Mouse (Mus musculus): ENCODE measurements around the gene Myl3. TPM values are rescaled to one million over a fixed set of nuclear protein-coding genes. Genes with fewer than 3 reads are reported as not detected.

Gene Myl3
- 0.50 and 0.66 TPM in 2 replicates for polyA plus RNA-seq (2014; fragmentation: Nextera tagmentation; extraction: Ambion mirVana)

DNA sequence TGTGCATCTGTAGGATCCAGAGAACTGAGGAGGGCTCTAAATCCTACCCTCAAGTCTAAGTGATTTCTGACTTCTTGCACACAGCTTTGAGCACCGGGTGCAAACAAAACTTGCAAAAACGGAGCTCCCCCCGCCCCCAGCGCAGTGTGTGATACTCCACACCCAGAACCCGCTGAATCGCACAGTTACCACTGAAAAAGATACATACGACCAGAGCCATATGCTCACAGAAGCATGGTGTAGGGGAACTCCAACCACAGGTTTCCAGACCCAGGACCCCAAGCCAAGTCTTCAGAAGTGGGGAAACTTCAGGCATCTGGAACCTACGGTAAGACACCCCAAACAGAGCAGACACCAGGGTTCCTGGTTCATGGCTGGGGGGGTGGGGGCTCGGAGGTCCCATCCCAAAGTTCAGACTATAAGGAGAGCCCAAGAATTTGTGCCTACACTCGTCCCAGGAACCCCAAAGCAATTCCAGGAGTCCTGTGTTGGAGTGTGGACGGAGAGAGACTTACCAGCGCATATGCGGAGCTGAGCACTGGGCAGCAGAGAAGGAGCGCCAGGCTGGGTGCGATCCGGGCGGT, at the start of gene Myl3:
TSS of gene Myl3 (plus strand) at position 151 of the 584 bp plus-strand sequence.
- 3% methylated on average over 17 of the region's 17 CpGs for WGBS
- H3K27me3 ChIP-seq (ENCODE audit: control insufficient read depth, insufficient read depth, low read length), result peaks cover 3% of the 10 kb centered on the region

GRCm38 (mm10) chr9:110695165-110695755, 46.4 kb upstream of the Myl3 start:
- Histone ChIP-seq H3K4me1 (ENCODE audit: control insufficient read depth, insufficient read depth, low read length) (no peaks in the 10 kb centered on the region), H3K27ac (ENCODE audit: low read depth, low read length) (no peak overlapping the region), H3K9ac (replicated peaks; ENCODE audit: low read depth, low read length) (no peak overlapping the region), H3K9me3 (ENCODE audit: control insufficient read depth, low read length) (no peaks in the 10 kb centered on the region), H3K4me3 (ENCODE audit: low read depth, low read length) (no peak overlapping the region), H3K36me3 (ENCODE audit: control insufficient read depth, insufficient read depth, low read length) (peaks cover 4% of the 10 kb centered on the region; the same call in 1 of the 2 replicates), H3K4me2 (ENCODE audit: low read depth, low read length) (no peak overlapping the region), H3K27me3 (ENCODE audit: control insufficient read depth, insufficient read depth, low read length) (no peaks in the 10 kb centered on the region)
- 91% methylated on average over 4 of the region's 4 CpGs for WGBS
- ATAC-seq (ENCODE audit: low read depth), result no peak

More for the DNA sequence above, at the start of gene Myl3:
- ATAC-seq (ENCODE audit: low read depth), result no peak
- peak within 1 kb of the TSS; percentile 98 for H3K4me2 ChIP-seq (ENCODE audit: low read depth, low read length)
- peaks cover 5% of the 10 kb centered on the region; the same call in 1 of the 2 replicates for H3K4me1 ChIP-seq (ENCODE audit: control insufficient read depth, insufficient read depth, low read length)
- H3K4me3 ChIP-seq (ENCODE audit: low read depth, low read length), result peak within 1 kb of the TSS; percentile 64
- no peaks in the 10 kb centered on the region for H3K36me3 ChIP-seq (ENCODE audit: control insufficient read depth, insufficient read depth, low read length)
- no peaks in the 10 kb centered on the region for H3K9me3 ChIP-seq (ENCODE audit: control insufficient read depth, low read length)
- H3K9ac ChIP-seq (replicated peaks; ENCODE audit: low read depth, low read length), result peak within 1 kb of the TSS; percentile 73
- 0 out of 2 replicates have a peak within 1 kb of the TSS, but pooled peaks have one; percentile 16 for H3K27ac ChIP-seq (ENCODE audit: low read depth, low read length)

GRCm38 (mm10) chr9:110696427-110696826, 45.2 kb upstream of the Myl3 start:
- ATAC-seq (ENCODE audit: low read depth), result no peak
- no peaks in the 10 kb centered on the region for H3K4me1 ChIP-seq (ENCODE audit: control insufficient read depth, insufficient read depth, low read length)
- no peaks in the 10 kb centered on the region for H3K27me3 ChIP-seq (ENCODE audit: control insufficient read depth, insufficient read depth, low read length)
- no peak overlapping the region for H3K4me3 ChIP-seq (ENCODE audit: low read depth, low read length)
- 92% methylated on average over 5 of the region's 5 CpGs for WGBS
- peaks cover 4% of the 10 kb centered on the region; the same call in 1 of the 2 replicates for H3K36me3 ChIP-seq (ENCODE audit: control insufficient read depth, insufficient read depth, low read length)
- no peaks in the 10 kb centered on the region for H3K9me3 ChIP-seq (ENCODE audit: control insufficient read depth, low read length)
- H3K9ac ChIP-seq (replicated peaks; ENCODE audit: low read depth, low read length), result no peak overlapping the region
- no peak overlapping the region for H3K27ac ChIP-seq (ENCODE audit: low read depth, low read length)
- no peak overlapping the region for H3K4me2 ChIP-seq (ENCODE audit: low read depth, low read length)

DNA sequence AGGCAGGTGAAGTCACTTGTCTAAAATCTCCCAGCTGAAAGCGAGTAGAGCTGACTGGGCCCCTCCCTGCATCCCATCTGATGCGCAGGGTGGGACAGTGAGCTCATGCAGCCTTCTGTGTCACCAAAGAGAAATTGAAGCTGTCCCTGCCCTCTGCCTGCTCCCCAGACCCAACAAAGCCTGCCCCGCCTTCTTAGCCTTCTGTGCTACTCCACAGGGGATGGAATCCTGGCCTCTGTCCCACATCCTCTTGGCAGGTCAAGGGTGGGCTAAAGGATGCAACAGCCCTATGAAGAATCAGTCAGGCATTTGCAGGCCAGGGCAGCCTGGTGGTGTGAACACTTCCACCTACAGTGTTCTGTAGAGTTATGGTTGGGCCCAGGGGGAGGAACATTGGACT, 44.2 kb upstream of the Myl3 start:
- H3K9ac ChIP-seq (replicated peaks; ENCODE audit: low read depth, low read length), result no peak overlapping the region
- peaks cover 4% of the 10 kb centered on the region; the same call in 1 of the 2 replicates for H3K36me3 ChIP-seq (ENCODE audit: control insufficient read depth, insufficient read depth, low read length)
- H3K4me3 ChIP-seq (ENCODE audit: low read depth, low read length), result no peak overlapping the region
- H3K4me2 ChIP-seq (ENCODE audit: low read depth, low read length), result no peak overlapping the region
- 85% methylated on average over 3 of the region's 3 CpGs for WGBS
- no peaks in the 10 kb centered on the region for H3K9me3 ChIP-seq (ENCODE audit: control insufficient read depth, low read length)
- H3K27ac ChIP-seq (ENCODE audit: low read depth, low read length), result no peak overlapping the region
- H3K27me3 ChIP-seq (ENCODE audit: control insufficient read depth, insufficient read depth, low read length), result no peaks in the 10 kb centered on the region
- no peak for ATAC-seq (ENCODE audit: low read depth)
- no peaks in the 10 kb centered on the region for H3K4me1 ChIP-seq (ENCODE audit: control insufficient read depth, insufficient read depth, low read length)

GRCm38 (mm10) chr9:110699574-110699973, 42.1 kb upstream of the Myl3 start:
- H3K36me3 ChIP-seq (ENCODE audit: control insufficient read depth, insufficient read depth, low read length), result peaks cover 2% of the 10 kb centered on the region; the same call in 1 of the 2 replicates
- no peaks in the 10 kb centered on the region for H3K9me3 ChIP-seq (ENCODE audit: control insufficient read depth, low read length)
- no peak for ATAC-seq (ENCODE audit: low read depth)
- H3K4me2 ChIP-seq (ENCODE audit: low read depth, low read length), result no peak overlapping the region
- H3K9ac ChIP-seq (replicated peaks; ENCODE audit: low read depth, low read length), result no peak overlapping the region
- no peak overlapping the region for H3K4me3 ChIP-seq (ENCODE audit: low read depth, low read length)
- H3K27me3 ChIP-seq (ENCODE audit: control insufficient read depth, insufficient read depth, low read length), result no peaks in the 10 kb centered on the region
- H3K27ac ChIP-seq (ENCODE audit: low read depth, low read length), result no peak overlapping the region
- no peaks in the 10 kb centered on the region for H3K4me1 ChIP-seq (ENCODE audit: control insufficient read depth, insufficient read depth, low read length)
- 95% methylated on average over 3 of the region's 3 CpGs for WGBS

DNA sequence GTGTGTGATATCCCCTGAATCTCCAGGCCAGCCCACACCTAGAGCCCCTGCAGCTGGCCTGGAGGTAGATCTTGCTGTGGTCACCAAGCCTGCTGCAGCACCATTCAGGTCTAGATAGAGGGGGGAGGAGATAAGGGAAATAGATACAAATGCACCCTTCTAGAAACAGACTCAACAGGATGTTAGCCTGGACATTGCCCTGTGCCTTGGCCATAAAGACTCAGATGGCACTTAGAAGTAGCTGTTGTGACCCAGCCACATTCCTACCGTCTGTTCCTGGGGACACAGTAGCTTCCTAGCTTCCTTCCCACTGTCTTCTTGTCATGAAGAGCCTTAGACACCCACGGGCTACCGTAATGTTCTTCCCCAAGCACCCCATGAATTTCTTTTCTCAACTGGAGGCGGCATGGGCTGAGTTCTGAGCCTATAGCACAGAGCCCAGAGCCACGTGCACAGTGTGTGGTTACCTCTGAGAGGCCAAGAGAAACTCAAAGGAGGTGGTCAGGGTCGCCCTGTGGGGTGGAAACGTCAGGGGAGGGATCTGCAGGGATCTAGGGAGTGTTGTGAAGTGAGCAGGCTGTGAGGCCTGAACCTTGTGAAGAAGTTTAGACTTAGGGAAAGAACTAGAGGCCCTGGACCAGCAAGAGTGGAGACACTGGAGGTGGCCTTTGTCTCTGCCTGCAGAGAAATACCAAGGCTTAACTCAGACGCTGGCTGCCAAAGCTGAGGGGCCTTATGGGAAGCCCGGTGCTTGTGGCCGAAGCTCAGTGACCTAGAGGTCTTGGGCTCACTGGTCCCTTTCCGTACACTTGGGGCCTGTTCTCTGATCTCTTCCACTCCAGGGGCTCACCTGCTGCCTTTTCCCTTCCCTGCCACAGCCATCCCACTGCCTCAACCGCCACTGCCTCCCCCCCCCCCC, 40.3 kb upstream of the Myl3 start:
- Histone ChIP-seq H3K27ac (ENCODE audit: low read depth, low read length) (no peak overlapping the region), H3K4me3 (ENCODE audit: low read depth, low read length) (no peak overlapping the region), H3K27me3 (ENCODE audit: control insufficient read depth, insufficient read depth, low read length) (no peaks in the 10 kb centered on the region), H3K9me3 (ENCODE audit: control insufficient read depth, low read length) (no peaks in the 10 kb centered on the region), H3K36me3 (ENCODE audit: control insufficient read depth, insufficient read depth, low read length) (peaks cover 3% of the 10 kb centered on the region; the same call in 1 of the 2 replicates), H3K9ac (replicated peaks; ENCODE audit: low read depth, low read length) (no peak overlapping the region), H3K4me2 (ENCODE audit: low read depth, low read length) (no peak overlapping the region), H3K4me1 (ENCODE audit: control insufficient read depth, insufficient read depth, low read length) (no peaks in the 10 kb centered on the region)
- 83% methylated on average over 12 of the region's 12 CpGs for WGBS
- ATAC-seq (ENCODE audit: low read depth), result no peak

DNA sequence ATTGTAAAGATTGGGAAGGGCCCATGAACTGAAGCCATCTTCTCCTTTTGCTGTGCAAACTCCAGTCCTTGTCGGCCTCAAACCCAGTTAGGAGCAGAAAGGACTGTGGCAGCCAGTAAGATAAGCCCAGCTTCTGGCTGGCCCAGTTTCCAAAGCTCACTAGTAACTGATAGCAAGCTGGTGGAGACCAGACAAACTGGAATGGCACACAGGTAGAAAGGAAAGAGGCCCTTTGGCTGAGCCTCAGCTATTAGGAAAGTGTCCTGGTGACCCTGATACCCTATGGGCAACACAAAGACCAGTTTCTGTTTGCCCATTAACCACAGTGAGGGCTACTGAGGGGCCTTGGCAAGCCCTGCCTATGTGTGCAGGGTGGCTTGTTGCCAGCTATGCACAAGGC, 38.8 kb upstream of the Myl3 start:
- H3K36me3 ChIP-seq (ENCODE audit: control insufficient read depth, insufficient read depth, low read length), result peaks cover 3% of the 10 kb centered on the region; the same call in 1 of the 2 replicates
- H3K4me1 ChIP-seq (ENCODE audit: control insufficient read depth, insufficient read depth, low read length), result no peaks in the 10 kb centered on the region
- no peak for ATAC-seq (ENCODE audit: low read depth)
- no peaks in the 10 kb centered on the region for H3K27me3 ChIP-seq (ENCODE audit: control insufficient read depth, insufficient read depth, low read length)
- 86% methylated on average over 1 of the region's 1 CpGs for WGBS
- no peak overlapping the region for H3K9ac ChIP-seq (replicated peaks; ENCODE audit: low read depth, low read length)
- no peak overlapping the region for H3K27ac ChIP-seq (ENCODE audit: low read depth, low read length)
- no peak overlapping the region for H3K4me3 ChIP-seq (ENCODE audit: low read depth, low read length)
- no peak overlapping the region for H3K4me2 ChIP-seq (ENCODE audit: low read depth, low read length)
- no peaks in the 10 kb centered on the region for H3K9me3 ChIP-seq (ENCODE audit: control insufficient read depth, low read length)

DNA sequence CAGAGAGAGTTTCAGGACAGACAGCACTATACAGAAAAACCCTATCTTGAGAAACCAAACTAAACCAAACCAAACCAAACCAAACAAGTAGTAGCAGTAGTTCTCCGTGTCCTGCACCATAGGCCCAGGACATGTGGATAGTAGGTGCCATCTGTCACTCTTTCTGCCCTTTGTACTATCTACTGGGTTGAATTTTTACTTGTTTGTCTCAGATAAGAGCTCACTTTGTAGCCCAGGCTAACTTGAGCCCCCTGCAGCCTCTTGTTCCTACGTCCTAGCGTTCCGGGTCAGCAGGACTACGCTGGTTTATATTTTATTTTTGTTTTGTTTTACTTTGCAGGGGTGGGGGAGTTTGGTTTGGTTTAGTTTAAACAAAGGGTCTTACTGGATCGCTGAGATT, 37.7 kb upstream of the Myl3 start:
- Histone ChIP-seq H3K27ac (ENCODE audit: low read depth, low read length) (no peak overlapping the region), H3K4me1 (ENCODE audit: control insufficient read depth, insufficient read depth, low read length) (no peaks in the 10 kb centered on the region), H3K9me3 (ENCODE audit: control insufficient read depth, low read length) (no peaks in the 10 kb centered on the region), H3K4me3 (ENCODE audit: low read depth, low read length) (no peak overlapping the region), H3K36me3 (ENCODE audit: control insufficient read depth, insufficient read depth, low read length) (peaks cover 7% of the 10 kb centered on the region), H3K9ac (replicated peaks; ENCODE audit: low read depth, low read length) (no peak overlapping the region), H3K4me2 (ENCODE audit: low read depth, low read length) (no peak overlapping the region), H3K27me3 (ENCODE audit: control insufficient read depth, insufficient read depth, low read length) (no peaks in the 10 kb centered on the region)
- ATAC-seq (ENCODE audit: low read depth), result no peak
- WGBS, result 89% methylated on average over 6 of the region's 6 CpGs
